Mouse (Mus musculus) monocyte, adult 2 months (primary cell): ENCODE results near the gene Nacc2.

Source experiments
- DNase-seq, 2 experiments: peaks; one replicate each; pipeline ENCODE4 v3.0.0; 2022; ENCODE audit warnings: low spot score in 2 of 2, low read depth in 1 of 2

Gene Nacc2

DNA sequence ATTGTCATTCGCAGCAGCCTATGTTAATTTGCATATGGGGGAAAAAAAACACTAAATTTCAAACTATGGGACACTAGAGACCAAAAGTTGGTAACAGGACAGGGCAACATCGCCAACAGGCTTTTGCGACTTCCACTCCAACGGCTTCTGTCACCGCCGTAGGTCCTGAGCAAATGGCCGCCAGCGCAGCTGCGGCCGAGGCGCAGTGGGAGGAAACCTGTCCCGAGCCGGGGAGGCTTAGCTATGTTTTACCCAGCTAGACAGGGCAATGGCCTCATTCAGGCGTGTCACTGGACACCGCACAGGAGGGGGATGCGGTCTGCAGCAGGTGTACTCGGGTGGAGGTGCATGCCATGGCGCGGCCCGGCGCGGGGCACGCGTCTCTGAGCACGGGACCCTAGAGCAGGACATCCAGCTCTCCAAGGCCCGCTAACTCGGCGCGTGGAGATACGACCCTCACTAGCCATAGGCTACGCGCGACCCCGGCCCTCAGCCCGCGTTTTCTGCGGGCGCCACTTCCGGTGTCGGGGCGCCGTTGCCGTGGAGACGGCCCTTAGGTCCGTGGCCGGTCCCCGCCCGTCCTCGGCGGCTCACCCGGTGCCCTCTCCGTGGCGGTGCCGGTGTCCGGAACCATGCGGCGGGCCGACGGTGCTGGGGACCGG lies 16.7 kb upstream of the Nacc2 start:
- no peak for DNase-seq

DNA sequence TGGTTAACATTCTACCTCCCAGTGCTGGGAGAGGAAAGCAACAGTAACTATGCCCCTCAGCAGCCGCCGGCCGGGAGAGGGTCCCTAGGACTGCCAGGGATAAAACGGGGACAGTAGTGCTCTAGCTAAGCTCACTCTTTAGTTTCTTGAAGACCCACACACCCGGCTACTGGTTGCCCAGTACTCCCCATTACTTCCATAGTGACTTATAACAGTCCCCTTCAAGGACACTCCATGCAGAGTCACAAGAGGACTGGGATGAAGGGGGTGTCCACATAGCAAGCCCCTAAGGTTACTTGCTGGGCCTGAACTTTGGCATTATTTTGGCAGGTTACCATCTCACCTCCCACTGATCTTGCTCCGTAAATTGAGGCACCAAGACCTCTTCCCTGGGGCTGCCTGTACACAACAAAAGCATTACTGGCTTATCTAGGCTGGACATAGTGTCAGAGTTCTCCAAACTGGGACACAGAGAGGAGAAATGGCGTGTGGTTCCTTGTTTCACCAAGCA lies 16.1 kb upstream of the Nacc2 start:
- DNase-seq = no peak

DNA sequence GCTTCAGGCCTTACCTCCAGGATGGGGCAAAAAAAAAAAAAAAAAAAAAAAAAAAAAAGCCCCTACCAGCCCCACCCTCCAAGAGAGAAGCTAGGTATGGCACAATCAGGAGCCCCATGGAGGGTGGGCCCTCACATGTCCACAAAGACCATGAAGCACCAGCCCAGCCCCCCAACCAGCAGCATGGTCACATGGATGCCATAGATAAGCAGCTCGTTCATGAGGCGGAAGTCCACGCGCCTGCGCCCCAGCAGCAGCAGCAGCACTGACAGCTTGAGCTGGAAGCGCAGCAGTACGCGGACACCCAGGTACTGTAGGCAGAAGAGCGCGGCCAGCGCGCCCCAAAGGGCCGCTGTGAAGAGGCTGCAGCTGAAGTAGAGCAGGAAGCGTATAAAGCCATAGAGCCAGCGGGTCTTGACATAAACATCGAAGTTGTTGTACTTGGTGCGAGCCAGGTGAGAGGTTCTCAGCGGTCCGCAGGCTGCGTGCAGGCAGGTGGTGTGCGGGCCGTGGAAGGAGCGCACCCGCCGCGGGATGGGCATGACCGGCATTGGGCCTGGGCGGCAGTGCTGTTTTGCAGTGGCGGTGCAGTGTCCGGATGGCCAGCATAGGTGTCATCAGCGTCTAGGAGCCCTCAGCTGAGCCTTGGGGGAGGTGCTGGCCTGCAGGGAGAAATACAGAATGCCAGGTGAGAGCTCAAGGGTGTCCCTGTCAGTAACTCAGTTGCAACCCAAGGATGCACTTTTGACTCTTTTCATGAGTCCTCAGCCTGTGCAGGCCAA lies 15.4 kb upstream of the Nacc2 start:
- DNase-seq = no peak

DNA sequence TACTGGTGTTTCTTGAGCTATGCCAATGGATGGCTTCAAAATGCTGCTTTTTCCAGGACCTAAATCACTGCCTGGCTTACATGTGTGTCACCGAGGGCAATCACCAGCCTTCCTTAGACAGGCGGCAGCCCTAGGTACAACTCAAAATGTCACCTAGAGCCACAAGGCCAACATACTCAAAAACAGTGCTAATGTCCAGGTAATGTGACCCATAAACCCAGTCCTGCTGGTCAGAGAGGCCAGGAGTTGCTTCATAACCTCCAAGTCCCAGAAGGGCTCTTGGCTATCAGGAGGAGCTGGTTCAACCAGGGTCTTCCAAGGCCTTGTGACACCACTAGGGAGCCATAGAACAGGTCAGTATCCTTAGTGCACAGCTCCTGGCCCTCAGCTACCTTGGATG lies 11.6 kb upstream of the Nacc2 start:
- no peak for DNase-seq

DNA sequence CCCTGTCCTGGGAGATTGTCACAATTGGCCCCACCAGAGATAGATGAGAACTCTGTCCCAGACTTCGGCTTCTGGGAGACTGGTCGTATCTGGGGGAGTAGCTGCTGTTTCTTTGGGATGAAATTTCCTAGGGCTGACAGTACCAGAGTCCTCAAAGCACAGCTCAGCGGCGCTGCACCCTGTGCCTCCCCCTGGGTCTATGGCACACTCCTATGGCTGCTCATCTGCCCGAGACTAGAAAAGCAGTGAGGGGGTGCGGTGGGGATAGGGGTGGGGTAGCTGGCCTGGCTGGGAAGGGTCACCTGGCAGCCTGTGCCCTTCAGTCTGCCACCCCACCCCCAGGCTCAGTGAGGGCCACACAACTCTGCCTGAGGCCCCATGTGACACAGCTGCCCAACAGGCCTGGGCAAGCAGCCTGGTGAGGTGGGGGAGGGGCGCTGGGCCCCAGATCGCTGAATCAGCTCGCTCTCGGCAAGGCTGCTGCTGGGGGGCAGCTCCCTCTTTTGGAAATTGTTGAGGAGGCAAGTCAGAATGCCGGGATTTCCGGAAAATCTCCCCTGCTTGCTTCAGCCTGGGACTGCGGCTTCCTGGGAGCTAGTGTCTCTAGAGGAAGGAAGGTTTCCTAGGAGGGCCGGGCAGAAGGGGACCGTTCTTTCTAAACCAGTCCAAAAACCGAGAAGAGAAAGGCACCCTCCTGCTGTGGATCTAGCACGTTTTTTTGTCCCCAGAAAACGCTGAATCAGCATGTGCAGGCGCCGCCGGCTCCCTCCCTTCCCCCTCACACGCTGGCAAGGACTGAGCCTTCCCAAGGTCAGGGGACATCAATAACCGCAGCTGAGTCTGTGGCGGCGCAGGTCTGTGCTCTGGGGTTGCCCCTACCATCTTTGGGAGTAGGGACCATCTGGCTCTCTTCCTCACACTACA lies 9.9 kb upstream of the Nacc2 start:
- DNase-seq = no peak

DNA sequence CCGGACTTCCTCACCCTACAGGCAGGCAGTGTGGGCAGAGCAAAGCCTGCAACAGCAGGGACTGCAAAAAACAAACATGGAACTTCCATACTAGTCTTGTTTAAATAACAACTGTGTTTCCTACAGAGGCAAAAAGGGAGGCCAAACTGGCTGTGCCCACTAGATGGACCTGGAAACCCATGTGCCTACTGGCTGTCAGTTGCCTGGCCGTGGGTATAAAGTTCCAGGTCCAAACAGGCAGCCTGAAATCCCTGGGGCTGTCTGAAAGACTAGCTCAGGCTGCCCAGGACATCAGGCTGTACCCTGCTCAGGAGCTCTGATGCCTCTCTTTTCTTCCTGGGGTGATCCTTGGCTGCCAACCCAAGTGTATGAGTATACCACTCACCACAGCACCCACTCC lies 8.3 kb upstream of the Nacc2 start:
- no peak for DNase-seq

DNA sequence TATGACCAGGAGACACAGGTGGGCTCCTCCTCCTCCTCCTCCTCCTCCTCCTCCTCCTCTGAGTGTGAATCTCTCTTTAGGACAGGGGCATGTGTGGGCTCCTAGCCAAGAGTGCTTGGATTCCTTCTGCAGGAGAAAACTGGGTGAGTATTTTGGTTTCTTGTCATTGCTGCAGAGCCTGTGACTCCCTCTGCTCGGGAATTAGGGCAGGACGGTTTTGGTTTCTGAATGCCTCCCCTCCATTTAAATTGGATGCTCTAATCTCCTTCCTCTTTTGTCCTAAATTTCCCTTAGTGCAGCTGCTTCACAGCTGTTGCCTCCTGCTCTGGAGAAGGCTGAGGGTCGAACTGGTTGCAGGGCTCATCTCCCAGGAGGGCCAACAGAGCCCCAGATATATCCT lies 6.9 kb upstream of the Nacc2 start:
- no peak for DNase-seq

DNA sequence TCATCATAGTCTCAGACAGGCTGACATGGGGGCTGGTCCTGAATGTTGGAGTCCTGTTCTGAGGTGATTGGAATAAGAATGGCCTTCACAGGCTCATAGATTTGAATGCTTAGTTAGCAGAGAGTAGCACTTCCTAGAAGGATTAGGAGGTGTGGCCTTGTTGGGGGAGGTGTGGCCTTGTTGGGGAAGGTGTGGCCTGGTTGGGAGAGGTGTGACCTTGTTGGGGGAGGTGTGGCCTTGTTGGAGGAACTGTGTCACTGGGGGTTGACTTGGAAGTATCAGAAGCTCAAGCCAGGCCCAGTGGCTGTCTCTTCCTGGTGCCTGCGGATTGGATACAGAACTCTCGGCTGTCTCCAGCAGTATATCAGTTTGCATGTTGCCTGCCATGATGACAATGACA lies 6.3 kb upstream of the Nacc2 start:
- DNase-seq = no peak

DNA sequence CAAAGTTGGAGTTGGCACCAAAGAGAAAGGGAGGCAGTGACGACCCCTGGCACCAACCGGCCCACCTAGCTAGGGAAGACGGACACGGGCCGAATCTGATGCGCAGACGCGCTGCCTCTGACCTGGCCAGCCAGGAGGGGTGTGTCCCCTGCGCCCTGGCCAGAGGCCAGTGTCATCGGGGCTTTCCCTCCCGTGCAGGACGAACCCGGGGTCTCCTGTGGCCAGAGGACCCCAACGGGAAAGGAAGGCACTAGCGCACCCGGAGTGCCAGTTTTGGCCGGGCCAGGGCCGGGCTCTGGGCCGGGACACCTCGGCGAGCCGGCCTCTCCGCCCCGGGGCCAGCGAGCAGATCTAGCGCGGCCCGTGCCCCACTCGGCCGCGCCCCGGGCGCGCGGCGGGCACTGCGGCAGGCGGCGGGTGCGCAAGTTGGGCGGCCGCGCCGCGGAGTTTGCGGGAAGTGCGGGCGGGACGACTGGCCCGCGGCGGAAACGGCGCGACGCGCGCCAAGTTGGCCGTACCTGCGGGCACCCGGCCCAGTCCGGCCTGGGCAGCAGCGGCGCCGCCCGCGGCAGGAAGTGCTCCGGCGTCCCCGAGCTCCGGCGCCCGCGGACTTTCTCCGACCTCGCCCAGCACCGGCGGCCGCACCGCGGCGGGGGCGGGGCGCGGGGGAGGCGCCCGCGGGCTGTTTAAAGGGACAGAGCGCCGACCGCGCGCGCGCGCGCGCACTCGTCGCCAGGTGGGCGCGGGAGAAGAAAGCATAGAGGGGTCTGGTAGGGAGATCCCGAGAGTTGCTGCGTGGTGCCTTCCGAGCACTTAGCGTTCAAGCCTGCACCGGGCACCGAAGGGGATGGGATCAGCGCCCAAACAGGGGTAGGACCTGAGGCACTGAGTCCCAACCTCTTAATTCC lies 595 bp downstream of the Nacc2 start:
- DNase-seq = no peak

DNA sequence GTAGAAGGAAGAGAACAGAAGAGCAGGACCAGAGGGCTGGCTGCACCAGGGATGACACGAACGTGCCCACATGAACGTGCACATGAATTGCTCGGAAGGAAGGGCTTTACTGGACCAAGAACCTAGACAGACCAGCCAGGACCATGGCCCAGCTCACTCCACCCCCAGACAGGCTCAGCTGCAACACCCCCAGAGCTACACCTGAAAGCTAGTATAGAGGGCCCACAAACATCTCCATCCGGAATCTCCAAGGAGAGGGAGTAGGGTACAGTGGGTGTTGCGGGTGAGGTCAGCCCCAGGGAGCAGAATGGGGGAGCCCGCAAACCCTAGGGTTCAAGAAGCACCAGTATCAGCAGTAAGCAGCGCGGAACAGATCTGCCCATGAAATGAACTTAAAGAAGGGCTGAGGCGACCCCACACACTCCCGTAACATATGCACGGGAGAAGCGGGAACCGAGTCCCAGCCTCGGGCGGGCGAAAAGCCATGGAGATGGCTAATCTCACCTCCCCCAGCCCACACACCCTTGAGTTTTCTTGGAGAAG lies 1.4 kb downstream of the Nacc2 start:
- no peak for DNase-seq

DNA sequence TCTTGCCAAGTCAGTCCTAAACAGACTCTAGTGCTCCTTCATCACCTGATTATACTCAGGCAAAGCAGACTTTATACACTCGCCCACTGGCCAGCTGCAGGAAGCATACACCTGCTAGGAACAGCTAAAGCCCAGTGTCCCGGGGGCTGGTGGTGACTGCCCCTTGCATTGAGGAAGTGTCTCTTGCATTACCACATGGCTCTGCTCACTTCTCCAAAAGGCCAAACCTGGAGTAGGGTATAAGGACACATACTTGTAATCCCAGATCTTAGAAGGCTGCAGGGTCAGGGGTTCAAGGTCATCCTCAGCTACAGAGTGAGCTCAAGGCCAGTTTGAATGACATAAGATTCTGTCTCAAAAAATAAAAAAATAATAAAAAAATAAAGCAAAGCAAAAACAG lies 3.4 kb downstream of the Nacc2 start:
- no peak for DNase-seq

DNA sequence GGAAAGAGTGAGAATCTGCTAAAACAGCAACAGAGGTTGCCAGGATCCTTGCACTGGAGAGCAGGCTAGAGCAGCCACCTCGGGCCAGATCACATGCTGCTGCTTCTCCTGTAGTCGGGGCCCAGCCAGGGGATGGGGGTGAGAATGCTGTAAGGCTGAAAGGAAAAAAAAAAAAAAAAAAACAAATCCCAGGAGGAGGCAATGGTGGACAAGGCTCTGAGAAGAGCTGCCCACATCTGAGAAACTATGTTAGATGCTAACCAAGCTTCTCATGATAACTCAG lies 3.8 kb downstream of the Nacc2 start:
- DNase-seq = no peak

DNA sequence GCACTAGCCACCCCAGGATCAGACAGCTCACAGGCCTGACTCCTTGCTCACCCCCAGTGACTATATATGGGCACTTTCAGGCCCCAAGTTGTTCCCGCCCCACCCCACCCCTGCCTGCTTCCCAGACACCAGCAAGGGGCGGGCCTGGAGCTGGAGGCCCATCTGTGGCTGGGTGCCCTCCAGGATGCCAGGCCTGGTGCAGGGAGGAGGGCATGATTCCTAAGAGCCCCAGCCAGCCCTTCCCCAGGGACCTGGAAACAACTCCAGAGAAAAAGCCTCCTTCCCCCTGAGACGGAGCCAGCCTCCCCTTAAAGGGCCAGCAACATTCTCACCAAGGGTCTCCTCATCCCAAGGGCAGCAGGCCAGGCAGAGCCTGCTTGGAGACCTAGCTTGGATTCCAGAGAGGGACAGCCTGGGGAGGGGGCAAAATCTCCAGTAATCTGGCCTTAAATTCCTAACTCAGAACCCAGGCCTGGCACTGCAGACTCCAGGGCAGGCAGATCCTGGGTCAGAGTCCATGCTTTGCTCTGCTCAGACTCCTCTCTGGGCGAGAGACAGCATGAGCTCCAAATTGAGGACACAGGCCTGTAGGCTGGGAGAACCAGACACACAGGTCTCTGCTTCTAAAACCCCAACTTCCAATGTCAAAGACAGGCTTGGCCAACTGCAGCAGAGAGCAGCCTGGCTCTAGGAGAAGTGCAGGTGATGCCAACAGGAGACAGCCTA lies 4.3 kb downstream of the Nacc2 start:
- no peak for DNase-seq

DNA sequence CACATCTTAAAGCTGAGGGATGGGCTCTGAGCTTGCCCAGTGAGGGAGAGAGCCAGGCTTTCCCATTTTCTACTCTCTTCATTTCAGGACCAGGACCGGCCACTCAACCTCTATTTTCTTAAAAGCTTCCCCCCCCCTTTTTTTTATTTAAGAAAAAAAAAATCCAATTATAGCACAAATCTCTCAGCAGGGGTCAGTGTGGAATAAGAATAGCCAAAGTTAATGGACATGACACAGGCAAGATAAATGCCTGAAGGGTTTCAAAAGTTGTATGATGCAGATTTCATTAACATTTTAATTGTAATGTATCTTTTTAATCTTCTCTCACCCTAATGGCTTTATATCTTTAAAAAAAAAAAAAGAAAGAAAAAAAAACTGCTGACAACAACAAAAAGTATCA lies 5.4 kb downstream of the Nacc2 start:
- no peak for DNase-seq

DNA sequence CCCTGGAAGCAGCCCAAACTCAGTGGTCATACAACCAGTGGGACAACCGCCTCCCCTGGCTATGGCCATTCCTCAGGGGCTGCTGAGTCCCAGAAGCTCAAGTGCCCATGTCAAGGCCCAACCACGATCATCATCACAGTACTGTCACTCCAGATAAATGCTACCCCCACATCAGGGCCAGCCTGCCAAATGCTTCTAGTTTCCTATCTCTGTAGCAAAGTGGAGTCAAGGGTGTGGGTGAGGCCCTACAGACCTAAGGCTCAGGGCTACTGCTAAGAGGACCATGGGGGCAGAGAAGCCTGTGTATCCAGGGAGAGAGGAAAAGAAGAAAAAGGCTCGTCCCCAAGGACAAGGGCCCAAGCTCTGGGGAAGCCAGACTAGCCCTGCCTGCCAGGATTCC lies 6.5 kb downstream of the Nacc2 start:
- DNase-seq = no peak

DNA sequence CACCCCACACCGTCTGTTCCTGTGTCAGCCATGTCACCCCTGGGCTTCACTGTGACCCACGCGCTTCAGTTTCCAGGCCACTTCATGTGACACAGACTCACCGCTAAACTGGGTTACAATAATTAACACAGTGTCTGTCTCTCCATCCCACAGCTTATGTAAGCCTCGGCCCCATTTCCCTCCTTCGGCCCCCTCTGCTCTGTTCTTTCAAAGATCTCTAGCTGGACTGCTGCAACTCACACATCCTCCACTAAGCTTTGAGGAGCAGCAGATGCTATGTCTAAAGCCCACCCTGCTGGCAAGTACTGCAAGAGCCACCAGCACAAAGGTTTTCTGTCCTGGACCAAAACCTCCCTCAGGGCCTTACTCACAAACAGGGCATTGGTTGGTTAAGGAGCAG lies 7.8 kb downstream of the Nacc2 start:
- no peak for DNase-seq

DNA sequence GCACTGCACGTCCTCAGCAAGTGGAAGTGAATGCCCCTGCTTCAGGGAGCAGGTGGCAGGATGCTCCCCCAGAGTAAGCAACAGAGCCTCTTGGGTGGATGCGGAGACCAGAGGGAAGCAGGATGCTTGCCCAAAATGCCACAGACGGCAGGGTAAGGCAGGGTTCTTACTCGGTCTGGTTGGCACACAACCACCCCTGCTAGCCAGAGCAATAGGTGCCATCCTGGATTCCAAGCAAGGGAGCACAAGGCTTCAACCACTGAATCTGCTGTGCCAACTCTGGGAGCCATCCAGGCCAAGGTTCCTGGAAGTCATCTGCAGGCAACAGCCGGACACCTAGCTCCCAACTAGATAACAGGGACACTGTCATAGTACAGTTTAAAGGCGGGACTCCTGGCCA lies 14.8 kb downstream of the Nacc2 start:
- no peak for DNase-seq

DNA sequence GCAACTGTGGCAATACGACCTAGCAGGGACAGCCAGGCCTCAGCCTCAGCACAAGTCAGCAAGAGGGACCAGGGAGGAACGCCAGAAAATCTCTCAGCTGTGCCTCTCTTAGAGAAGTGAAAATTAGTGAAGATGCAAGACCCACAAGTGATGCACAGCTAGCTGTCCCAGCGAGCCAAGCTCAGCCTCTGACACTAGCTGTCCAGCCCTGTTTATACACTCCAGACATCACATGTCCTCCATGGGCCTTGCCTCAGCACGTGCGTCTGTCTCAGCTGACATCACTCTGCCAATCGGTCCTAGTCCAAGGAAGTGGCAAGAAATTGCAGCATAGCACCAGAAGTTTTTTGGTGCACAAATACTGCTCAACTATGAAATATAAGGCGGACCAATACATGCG lies 16.0 kb downstream of the Nacc2 start:
- no peak for DNase-seq

DNA sequence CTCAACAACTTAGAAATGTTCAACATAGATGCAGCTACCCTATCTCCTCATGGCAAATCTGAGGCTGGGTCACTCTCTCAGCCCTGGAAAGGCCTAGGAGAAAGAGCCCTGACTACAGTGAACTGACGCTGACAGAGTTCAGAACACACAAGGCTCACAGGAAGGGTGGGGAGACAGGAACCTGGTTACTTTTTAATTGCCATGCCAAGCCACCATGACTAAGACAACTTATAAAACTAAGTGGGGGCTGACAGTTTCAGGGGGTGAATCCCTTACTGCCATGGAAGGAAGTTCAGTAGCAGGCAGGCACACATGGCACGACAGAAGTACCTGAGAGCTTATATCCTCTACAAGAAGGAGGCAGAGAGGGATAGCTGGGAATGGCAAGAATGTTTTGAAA lies 16.8 kb downstream of the Nacc2 start:
- DNase-seq = no peak

DNA sequence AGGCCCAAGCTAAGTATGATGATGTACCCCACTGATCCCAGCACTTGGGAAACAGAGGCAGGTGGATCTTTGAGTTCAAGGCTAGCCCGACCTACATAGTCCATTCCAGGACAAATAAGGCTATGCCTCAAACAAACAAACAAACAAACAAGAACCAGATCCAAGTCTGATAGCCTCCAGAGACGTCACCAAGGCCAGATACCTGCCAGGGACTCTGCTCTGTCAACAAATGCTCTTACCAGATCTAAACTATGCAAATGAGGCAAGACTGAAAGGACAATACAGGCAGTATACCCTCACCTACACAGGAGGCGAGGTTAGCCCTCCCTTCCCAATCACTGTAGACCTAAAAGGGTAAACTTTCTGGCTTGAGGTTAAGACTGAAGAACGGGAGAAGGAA lies 22.7 kb downstream of the Nacc2 start:
- no peak for DNase-seq
